Mouse (Mus musculus) right cerebral cortex, adult 18-20 months (tissue): ENCODE data around the gene Skint3.
"Not testable (repeated sequence)": the region's sequence is repeated elsewhere in the genome, so short reads cannot be mapped to it uniquely, and the experiment has no call there.

Source experiments
- DNase-seq: peaks from one replicate; pipeline ENCODE4 v3.0.0; 2022; ENCODE audit warnings: mixed read lengths

Gene Skint3

DNA sequence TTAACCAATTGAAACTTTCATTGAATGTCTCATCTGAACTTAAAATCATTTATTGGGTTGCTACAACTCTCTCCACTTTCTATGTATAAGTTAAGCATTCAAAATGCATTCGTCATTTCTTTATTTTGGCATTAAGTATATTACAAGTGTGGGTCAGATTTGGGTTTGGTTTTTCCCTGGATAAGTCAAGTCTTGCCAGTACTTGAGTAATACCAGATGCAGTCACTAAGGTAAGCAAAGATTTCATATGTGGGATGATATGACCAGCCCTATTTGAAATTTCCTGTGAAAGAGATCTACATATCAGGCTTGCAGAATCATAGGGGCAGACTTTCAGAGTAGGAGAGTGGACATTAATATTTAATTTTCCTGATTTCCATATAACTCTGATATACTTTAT lies at the start of gene Skint3:
Gene Skint3 (plus strand): TSS at position 301 of the 400 bp plus-strand sequence.
- no peak for DNase-seq

DNA sequence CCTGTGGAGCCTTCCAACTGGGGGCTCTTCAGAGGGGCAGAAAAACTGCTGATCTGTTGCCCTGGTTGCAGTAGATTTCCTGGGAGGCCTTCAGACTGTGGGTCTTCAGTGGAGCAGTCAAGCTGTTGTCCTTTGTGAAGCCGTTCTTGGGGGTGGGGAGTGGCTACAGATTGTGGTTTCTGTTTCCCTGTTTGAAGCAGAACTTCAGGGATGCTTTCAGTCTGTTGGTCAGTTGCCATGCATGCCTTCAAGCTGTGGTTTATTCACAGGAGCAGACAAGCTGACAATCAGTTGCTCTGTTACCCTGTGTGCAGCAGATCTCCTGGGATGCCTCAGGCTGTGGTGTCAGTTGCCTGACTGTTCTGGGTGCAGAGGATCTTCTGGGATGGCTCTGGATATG lies 11.4 kb downstream of the Skint3 start:
- DNase-seq, result no peak

DNA sequence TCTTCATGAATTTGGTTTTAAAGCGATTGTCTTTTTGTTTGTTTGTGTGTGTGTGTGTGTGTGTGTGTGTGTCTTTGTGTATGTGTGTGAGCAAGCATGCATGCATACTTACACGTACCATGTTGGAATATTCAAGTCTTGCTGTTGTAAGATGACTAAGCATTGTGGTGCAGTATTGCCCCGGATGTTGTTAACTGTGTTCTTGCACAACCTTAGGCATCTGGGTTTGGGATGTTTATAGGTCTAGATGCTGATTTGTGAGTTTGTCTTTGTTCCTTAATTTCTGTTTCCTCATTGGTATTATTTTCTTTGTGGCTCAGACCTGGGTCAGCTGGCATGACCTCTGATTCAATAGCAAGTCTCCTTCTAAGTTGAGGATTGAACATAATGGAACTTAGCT lies 11.9 kb downstream of the Skint3 start:
- DNase-seq, result no peak

DNA sequence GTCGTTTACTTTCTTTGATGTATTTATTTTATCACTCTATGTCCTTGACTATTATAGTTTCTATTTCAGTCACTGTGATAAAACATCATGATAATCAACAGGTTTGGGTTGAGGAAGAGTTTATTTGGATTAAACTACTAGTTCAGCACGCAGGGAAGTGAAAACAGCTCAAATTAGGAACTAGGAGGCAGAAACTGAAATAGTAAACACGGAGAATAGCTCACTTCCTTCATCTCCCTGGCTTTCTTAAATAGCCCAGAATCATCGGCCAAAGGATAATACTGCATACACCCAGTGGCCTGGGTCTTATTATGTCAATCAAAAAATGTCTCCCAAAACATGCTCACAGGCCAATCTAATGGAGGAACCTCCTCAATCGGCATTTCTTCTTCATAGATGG lies 24.0 kb downstream of the Skint3 start:
- DNase-seq, result no peak

DNA sequence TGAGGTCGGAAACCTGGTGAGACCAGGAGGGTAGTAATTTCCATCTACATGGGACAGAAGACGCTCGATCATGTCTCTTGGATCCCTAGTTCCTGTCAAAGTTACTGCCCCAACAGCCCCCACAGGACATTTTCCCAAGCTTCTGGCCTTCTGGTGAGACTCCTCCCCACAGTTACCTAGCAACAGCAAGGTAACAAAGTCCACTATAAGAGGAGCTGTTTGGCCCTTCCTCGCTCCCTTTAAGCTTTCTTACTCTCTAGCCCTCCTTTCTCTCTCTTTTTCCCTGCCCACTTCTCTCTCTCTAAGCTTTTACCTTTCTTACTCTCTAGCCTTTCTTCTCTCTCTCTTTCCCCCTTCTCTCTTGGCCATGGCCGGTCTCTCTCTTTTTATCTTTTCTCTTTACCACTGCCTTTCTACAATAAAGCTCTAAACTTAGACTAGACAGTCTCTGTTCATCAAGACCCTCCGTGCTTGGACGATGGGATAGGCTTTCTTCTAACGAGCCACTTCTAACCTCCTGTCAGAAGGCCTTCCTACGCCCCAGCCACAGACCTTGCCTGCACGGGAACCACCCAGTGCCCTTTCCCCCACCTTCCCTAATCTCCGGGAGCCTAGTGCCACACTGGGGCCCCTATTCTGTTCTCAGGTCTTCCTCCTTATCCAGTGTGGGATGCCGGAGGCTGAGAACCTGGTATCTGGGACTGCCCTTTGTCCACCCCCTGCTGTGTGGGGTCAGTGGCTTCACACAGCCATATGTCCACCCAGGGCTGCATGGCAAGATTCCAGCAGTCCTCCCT lies 55.3 kb downstream of the Skint3 start:
- no peak for DNase-seq

DNA sequence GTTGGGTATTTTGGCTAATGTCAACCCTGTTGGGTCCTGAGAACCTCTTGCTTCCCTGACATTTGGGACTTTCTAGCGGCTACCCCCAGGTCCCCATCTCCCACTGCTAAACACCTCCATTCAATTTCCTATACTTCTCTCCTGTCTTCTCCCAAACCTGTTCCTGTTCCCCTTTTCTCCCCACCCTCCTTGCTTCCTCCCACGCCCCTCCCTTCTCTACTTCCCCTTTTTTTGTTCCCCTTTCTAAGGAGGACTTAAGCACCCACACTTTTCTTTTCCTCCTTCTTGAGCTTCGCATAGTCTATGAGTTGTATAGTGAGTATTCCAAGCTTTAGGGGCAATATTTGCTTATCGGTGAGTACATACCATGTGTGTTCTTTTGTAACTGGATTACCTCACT lies 56.4 kb downstream of the Skint3 start:
- no peak for DNase-seq

DNA sequence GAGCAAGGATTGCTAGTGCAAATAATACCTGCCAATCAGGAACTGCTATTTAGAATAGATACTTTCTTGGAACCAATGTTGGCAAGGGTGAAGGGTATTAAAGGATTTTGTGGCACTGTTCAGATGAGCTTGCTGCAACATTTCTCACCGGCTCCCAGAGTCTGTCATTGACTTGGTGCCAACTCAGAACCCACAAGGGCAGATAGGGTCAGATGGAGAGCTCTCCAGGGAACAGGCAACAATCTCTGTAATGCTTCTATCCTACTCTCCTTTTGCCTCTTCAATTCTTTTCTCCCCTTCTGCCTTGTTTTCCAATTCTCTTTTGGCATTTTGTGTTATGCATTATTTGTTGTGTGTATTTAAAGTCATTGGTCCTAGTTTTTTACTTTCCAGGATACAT lies 70.3 kb downstream of the Skint3 start:
- no peak for DNase-seq

DNA sequence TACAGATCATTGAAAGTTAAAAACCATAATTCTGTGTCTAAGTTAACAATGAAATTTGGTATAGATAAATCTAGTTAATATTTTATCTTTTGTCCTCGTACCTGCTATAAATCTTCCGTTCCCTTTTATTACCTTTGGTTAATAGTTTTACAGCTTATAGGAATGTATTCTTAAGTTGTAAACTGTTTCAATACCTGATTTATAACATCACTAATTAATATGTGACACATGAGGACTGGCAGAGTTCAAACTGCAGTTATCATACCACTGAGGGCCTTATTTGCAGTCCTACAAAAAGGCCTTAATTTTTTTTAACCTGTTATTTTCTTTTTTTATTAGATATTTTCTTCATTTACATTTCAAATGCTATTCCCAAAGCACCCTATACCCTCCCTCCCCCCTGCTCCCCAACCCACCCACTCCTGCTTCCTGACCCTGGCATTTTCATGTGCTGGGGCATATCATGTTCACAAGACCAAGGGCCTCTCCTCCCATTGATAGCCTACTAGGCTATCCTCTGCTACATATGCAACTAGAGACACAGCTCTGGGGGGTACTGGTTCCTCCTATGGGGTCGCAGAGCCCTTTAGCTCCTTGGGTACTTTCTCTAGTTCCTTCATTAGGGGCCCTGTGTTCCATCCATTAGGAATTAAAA lies 70.9 kb downstream of the Skint3 start:
- no peak for DNase-seq

DNA sequence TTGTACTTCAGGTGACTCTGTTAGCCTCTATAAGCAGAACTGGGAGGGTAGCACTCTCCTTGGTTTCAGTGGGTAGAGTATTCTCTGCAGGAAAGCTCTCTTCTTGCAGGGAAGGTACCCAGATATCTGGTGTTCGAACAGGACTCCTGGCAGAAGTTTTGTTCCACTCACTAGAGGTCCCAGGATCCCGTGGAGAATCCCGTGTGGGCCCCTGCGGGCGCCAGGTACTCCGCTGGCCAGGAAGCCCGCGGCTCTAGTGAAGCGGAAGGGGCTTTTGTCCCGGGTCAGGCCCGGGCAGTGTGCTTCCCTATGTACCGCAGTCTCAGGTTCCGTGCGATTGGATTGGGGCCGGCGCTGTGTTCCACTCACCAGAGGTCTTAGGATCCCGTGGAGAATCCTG lies 117.1 kb downstream of the Skint3 start:
- not testable (repeated sequence) for DNase-seq
